Mouse (Mus musculus) heart, postnatal 0 days (tissue): Measurements from ENCODE around the gene Nr4a2.

ENCODE experiments used
- CTCF ChIP-seq: IDR thresholded peaks from 2 replicates; pipeline ENCODE4 v1.5.1; 2016; ENCODE audit warnings: antibody characterized with exemption, control low read depth, low read depth
- EP300 ChIP-seq: IDR thresholded peaks from 2 replicates; pipeline ENCODE4 v1.6.1; 2016; ENCODE audit warnings: antibody characterized with exemption, low read depth

- TF ChIP-seq CTCF (no peak), EP300 (no peak)
These were observed 19.1 kb downstream of the Nr4a2 start for GRCm38 (mm10) chr2:57104731-57105130.
